Mouse (Mus musculus) layer of hippocampus, adult 18-20 months (tissue): Measurements from ENCODE around the gene Klhl1. TPM values are rescaled to one million over a fixed set of nuclear protein-coding genes. Genes with fewer than 3 reads are reported as not detected.
"Not testable (repeated sequence)": the region's sequence is repeated elsewhere in the genome, so short reads cannot be mapped to it uniquely, and the experiment has no call there.

Experiments used
- DNase-seq, 2 experiments: peaks; one replicate each; pipeline ENCODE4 v3.0.0; 2022; ENCODE audit warnings: low spot score in 2 of 2
- long read RNA-seq: library from polyadenylated mRNA; stranded (forward); transcript quantifications from one replicate; pipeline ENCODE4 v2.0.0, GENCODE M21; 2021
- total RNA-seq, 2 experiments: library from RNA; stranded (reverse); gene quantifications; 2 replicates each; pipeline ENCODE4 v1.2.3; 2021

The Klhl1 gene
- under 1 TPM; 0.53 to 0.72 TPM for total RNA-seq
- long read RNA-seq, result 0 reads

GRCm38 (mm10) chr14:96518954-96519682, at the start of gene Klhl1:
Klhl1 (minus strand) TSS chr14:96519102.
- DNase-seq, result no peak

GRCm38 (mm10) chr14:96553668-96554067, 34.8 kb upstream of the Klhl1 start:
- no peak for DNase-seq

- no peak for DNase-seq
Measured at GRCm38 (mm10) chr14:96518151-96518953, 550 bp downstream of the Klhl1 start.

- DNase-seq, result no peak
Measured at GRCm38 (mm10) chr14:96517727-96518126, 1.2 kb downstream of the Klhl1 start.

- no peak for DNase-seq
Measured at GRCm38 (mm10) chr14:96499936-96500335, 19.0 kb downstream of the Klhl1 start.

- no peak for DNase-seq
Measured at GRCm38 (mm10) chr14:96471812-96472211, 47.1 kb downstream of the Klhl1 start.

GRCm38 (mm10) chr14:96471336-96471735, 47.6 kb downstream of the Klhl1 start:
- no peak for DNase-seq

- peak in 1 of 2 experiments; percentile 49 for DNase-seq
Measured at GRCm38 (mm10) chr14:96461756-96462155, 57.1 kb downstream of the Klhl1 start.

- DNase-seq, result no peak
Measured at GRCm38 (mm10) chr14:96392032-96392737, 126.7 kb downstream of the Klhl1 start.

GRCm38 (mm10) chr14:96362727-96363126, 156.2 kb downstream of the Klhl1 start:
- DNase-seq, result no peak

GRCm38 (mm10) chr14:96348220-96348619, 170.7 kb downstream of the Klhl1 start:
- DNase-seq, result peak in 1 of 2 experiments; percentile 4

- no peak for DNase-seq
Measured at GRCm38 (mm10) chr14:96331069-96331468, 187.8 kb downstream of the Klhl1 start.

GRCm38 (mm10) chr14:96217805-96218441, 301.0 kb downstream of the Klhl1 start:
- no peak for DNase-seq

- DNase-seq, result not testable (repeated sequence)
Measured at GRCm38 (mm10) chr14:96194795-96195194, 324.1 kb downstream of the Klhl1 start.

- no peak for DNase-seq
Measured at GRCm38 (mm10) chr14:96174546-96174945, 344.4 kb downstream of the Klhl1 start.

GRCm38 (mm10) chr14:96143137-96143536, 375.8 kb downstream of the Klhl1 start:
- DNase-seq, result no peak

GRCm38 (mm10) chr14:96140246-96140645, 378.7 kb downstream of the Klhl1 start:
- peak; percentile 25 to 42 for DNase-seq

- no peak for DNase-seq
Measured at GRCm38 (mm10) chr14:96107396-96107795, 411.5 kb downstream of the Klhl1 start.

GRCm38 (mm10) chr14:96081681-96082207, 437.2 kb downstream of the Klhl1 start:
- no peak for DNase-seq

- DNase-seq, result no peak
Measured at GRCm38 (mm10) chr14:96065884-96066283, 453.0 kb downstream of the Klhl1 start.
